Mouse (Mus musculus) ES-Bruce4 (cell line): Measurements from ENCODE around the gene Pde1c. TPM values are rescaled to one million over a fixed set of nuclear protein-coding genes. Genes with fewer than 3 reads are reported as not detected.

Experiments used
- H3K27ac ChIP-seq: 2 replicates; pipeline ENCODE4 v1.5.1; 2012; ENCODE audit warnings: low read length, inconsistent platforms; ENCODE audit not compliant: insufficient read depth
- H3K27me3 ChIP-seq: 2 replicates; pipeline ENCODE4 v1.6.1; 2012; ENCODE audit warnings: mild to moderate bottlenecking, low read length, inconsistent platforms; ENCODE audit not compliant: control insufficient read depth, poor library complexity, insufficient read depth, severe bottlenecking
- H3K36me3 ChIP-seq: 2 replicates; pipeline ENCODE4 v1.6.1; 2012; ENCODE audit warnings: inconsistent platforms, mild to moderate bottlenecking, low read length, moderate library complexity; ENCODE audit not compliant: control insufficient read depth, poor library complexity, insufficient read depth, severe bottlenecking
- H3K4me1 ChIP-seq: one replicate; pipeline ENCODE4 v1.8.1; 2011; ENCODE audit warnings: low read length; ENCODE audit not compliant: control insufficient read depth, insufficient read depth
- H3K4me3 ChIP-seq: 2 replicates; pipeline ENCODE4 v1.5.1; 2011; ENCODE audit warnings: low read depth, mild to moderate bottlenecking, low read length
- H3K9ac ChIP-seq: 2 replicates; pipeline ENCODE4 v1.6.1; 2012; ENCODE audit warnings: low read depth, mild to moderate bottlenecking, inconsistent platforms; ENCODE audit not compliant: poor library complexity, severe bottlenecking
- H3K9me3 ChIP-seq: replicated peaks from 2 replicates; pipeline ENCODE4 v1.6.1; 2012; ENCODE audit warnings: mild to moderate bottlenecking, low read length, inconsistent platforms; ENCODE audit not compliant: control insufficient read depth, poor library complexity, insufficient read depth, severe bottlenecking
- CTCF ChIP-seq: IDR thresholded peaks from one replicate; pipeline ENCODE4 v1.8.1; 2011; ENCODE audit warnings: low read depth, low read length
- EP300 ChIP-seq: IDR thresholded peaks from 2 replicates; pipeline ENCODE4 v1.6.1; 2011; ENCODE audit warnings: low read depth, low read length; ENCODE audit not compliant: insufficient read depth
- POLR2A ChIP-seq: IDR thresholded peaks from one replicate; pipeline ENCODE4 v1.8.1; 2011; ENCODE audit warnings: low read length; ENCODE audit not compliant: insufficient read depth
- polyA plus RNA-seq: library from polyadenylated mRNA; stranded (reverse); fragments of >200 nt; gene quantifications from 2 replicates; pipeline ENCODE4 v1.2.4, GENCODE M21; 2011; ENCODE audit warnings: low read depth; ENCODE audit not compliant: missing spikeins, insufficient read depth, insufficient read length

Gene Pde1c
- polyA plus RNA-seq, 1 experiment = 0.88 TPM

DNA sequence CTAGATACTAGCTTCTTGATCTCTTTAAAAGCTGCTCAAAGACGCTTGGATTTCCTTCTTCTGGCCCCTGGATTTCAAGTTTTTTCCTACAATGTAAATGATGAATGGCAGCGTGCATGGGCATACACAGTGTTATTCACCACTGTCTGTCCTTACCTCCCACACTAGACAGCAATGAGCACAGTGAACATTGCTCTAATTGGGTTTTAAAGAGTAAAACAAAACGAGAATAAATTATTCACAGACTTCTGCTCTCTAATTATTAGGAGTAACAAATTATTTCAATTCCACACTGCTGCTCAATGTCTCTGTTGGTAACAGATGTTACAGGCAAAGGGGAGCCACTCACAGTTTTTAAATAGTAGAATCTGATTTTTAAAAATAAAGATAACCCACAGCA, 146.0 kb downstream of the Pde1c start:
- Histone ChIP-seq H3K27ac (no peak overlapping the region), H3K9me3 (no peaks in the 10 kb centered on the region), H3K4me1 (no peaks in the 10 kb centered on the region), H3K36me3 (no peaks in the 10 kb centered on the region), H3K4me3 (no peak overlapping the region), H3K27me3 (no peaks in the 10 kb centered on the region), H3K9ac (no peak overlapping the region)
- TF ChIP-seq POLR2A (no peak), EP300 (no peak), CTCF (no peak)

DNA sequence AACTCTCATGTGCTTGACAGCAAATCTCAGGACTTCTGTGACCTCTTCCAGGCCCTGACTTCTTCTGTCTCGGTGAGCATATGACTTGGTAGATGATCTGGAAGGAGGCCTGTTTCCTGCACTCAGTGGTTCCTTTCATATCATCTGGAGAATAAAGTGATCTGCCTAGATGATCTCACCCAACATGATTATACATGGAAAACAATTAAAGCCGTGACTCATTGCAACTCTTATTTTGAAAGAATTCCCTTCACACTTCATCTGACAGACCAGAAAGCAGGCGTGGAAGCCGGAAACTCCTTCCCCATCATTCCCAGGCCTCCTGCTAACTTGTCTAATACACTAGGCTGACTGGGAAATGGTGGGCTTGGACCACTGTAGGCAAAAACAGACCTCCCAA, 152.7 kb downstream of the Pde1c start:
- no peaks in the 10 kb centered on the region for H3K36me3 ChIP-seq
- no peak overlapping the region for H3K9ac ChIP-seq
- no peaks in the 10 kb centered on the region for H3K4me1 ChIP-seq
- no peaks in the 10 kb centered on the region for H3K27me3 ChIP-seq
- H3K4me3 ChIP-seq = no peak overlapping the region
- TF ChIP-seq POLR2A = no peak
- no peak for TF ChIP-seq EP300
- no peak for TF ChIP-seq CTCF
- H3K9me3 ChIP-seq = no peaks in the 10 kb centered on the region
- H3K27ac ChIP-seq = no peak overlapping the region

DNA sequence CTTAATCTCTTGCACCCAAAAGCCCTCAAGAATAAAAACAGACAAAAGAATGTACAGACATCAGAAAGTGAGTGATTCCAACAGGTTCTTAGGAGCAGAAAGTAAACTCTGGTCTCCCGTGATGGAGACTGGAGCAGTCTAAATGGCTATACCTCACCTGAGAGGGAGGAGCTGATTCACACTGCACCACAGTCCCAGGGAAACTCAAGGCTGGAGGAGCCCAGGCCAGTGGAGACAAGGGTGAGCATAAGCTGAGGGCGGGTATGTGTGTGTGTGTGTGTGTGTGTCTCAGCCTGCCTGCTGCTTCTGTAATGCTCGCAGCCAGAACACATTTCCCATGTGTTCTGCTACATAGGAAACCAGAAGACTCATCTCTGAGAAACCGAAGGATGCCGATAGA, 179.7 kb downstream of the Pde1c start:
- no peaks in the 10 kb centered on the region for H3K4me1 ChIP-seq
- no peaks in the 10 kb centered on the region for H3K36me3 ChIP-seq
- H3K27ac ChIP-seq = no peak overlapping the region
- H3K4me3 ChIP-seq = no peak overlapping the region
- no peak overlapping the region for H3K9ac ChIP-seq
- no peak for TF ChIP-seq POLR2A
- no peak for TF ChIP-seq CTCF
- no peak for TF ChIP-seq EP300
- no peaks in the 10 kb centered on the region for H3K9me3 ChIP-seq
- no peaks in the 10 kb centered on the region for H3K27me3 ChIP-seq

DNA sequence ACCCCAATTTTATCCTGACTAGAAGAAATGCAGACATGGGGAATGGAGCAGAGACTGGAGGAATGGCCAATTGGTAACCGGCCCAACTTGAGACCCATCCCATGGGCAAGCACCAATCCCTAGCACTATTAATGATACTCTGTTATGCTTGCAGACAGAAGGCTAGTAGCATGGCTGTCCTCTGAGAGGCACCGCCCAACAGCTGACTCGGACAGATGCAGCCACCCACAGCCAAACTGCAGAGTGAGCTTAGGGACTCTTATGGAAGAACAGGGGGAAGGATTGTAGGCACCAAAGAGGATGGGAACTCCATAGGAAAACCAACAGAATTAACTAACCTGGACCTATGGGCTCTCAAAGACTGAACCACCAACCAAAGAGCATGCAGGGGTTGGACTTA, 192.5 kb downstream of the Pde1c start:
- H3K27me3 ChIP-seq = no peaks in the 10 kb centered on the region
- no peak overlapping the region for H3K9ac ChIP-seq
- no peak overlapping the region for H3K27ac ChIP-seq
- TF ChIP-seq CTCF = no peak
- TF ChIP-seq POLR2A = no peak
- no peak for TF ChIP-seq EP300
- H3K4me1 ChIP-seq = no peaks in the 10 kb centered on the region
- no peaks in the 10 kb centered on the region for H3K9me3 ChIP-seq
- H3K36me3 ChIP-seq = no peaks in the 10 kb centered on the region
- no peak overlapping the region for H3K4me3 ChIP-seq

DNA sequence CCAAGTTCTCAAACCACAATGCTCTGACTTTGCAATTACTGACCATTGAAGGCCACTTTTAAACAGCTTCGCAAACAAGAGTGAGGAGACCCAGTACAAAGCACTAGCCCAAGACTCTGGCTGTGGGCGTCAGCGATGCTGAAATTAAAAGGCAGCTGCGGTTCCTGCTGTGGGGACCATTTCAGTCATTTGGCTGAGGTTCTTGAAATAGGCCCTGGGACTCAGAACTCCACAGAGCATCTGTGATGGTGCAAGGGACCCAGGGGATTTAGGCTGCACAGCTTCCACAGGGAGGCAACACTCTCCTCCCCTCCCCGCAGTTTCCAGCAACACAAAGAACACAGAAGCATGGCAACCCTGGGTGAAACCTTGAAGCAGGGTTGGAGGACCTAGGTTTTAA, 194.7 kb downstream of the Pde1c start:
- Histone ChIP-seq H3K9me3 (no peaks in the 10 kb centered on the region), H3K27me3 (no peaks in the 10 kb centered on the region), H3K36me3 (no peaks in the 10 kb centered on the region), H3K27ac (no peak overlapping the region), H3K4me1 (no peaks in the 10 kb centered on the region), H3K9ac (no peak overlapping the region), H3K4me3 (no peak overlapping the region)
- TF ChIP-seq CTCF = no peak
- TF ChIP-seq EP300 = no peak
- no peak for TF ChIP-seq POLR2A

DNA sequence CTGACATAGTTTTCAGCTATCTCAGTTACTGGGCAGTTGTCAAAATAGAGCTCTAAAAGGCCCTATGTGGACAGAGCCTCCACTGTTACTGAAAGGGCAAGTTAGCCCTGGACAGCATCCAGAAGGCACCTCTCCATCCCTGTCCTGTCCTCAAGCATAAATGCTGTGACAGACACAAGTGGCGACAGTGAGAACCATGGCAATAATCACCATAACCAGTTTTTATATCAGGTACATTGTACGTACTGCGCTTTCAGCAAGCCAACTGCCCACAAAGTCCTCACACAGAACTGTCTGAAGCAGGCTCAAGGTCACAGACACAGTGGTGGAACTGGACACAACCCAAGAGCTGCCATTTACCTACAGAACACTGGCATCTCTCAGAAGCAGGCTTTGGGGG, 195.2 kb downstream of the Pde1c start:
- TF ChIP-seq CTCF (no peak), EP300 (no peak), POLR2A (no peak)
- Histone ChIP-seq H3K4me1 (no peaks in the 10 kb centered on the region), H3K4me3 (no peak overlapping the region), H3K27ac (no peak overlapping the region), H3K36me3 (no peaks in the 10 kb centered on the region), H3K9me3 (no peaks in the 10 kb centered on the region), H3K9ac (no peak overlapping the region), H3K27me3 (no peaks in the 10 kb centered on the region)
